Mouse (Mus musculus): ENCODE data around the gene Foxi1. TPM values are rescaled to one million over a fixed set of nuclear protein-coding genes. Genes with fewer than 3 reads are reported as not detected.

The Foxi1 gene
- polyA plus RNA-seq (2021; fragmentation: Nextera tagmentation) = not detected in 2 replicates
- long read RNA-seq, experiment 1 = 0 reads
- long read RNA-seq, experiment 2 = 0 reads

GRCm38 (mm10) chr11:34207989-34208388, at the start of gene Foxi1:
Foxi1 (minus strand) TSS chr11:34208089.

Other genes starting within 250 kb of the Foxi1 start
- 0.92 and 1.3 TPM in 2 replicates for gene Kcnmb1, start 245.1 kb downstream of the Foxi1 start, polyA plus RNA-seq (2021; fragmentation: Nextera tagmentation)
- 21.7 and 25.6 TPM in 2 replicates for gene Kcnip1, start 214.9 kb downstream of the Foxi1 start, polyA plus RNA-seq (2021; fragmentation: Nextera tagmentation)
- 0.79 and 1.4 TPM in 2 replicates for gene Lcp2, start 161.2 kb downstream of the Foxi1 start, polyA plus RNA-seq (2021; fragmentation: Nextera tagmentation)
- gene 4930469K13Rik, start 109.5 kb downstream of the Foxi1 start, polyA plus RNA-seq (2021; fragmentation: Nextera tagmentation) = not detected in 2 replicates
- 0.28 and 0.29 TPM in 2 replicates for gene Fam196b, start 106.7 kb upstream of the Foxi1 start, polyA plus RNA-seq (2021; fragmentation: Nextera tagmentation)